ENCODE assay signal across 8 mouse cellular contexts in the genomic region with DNA sequence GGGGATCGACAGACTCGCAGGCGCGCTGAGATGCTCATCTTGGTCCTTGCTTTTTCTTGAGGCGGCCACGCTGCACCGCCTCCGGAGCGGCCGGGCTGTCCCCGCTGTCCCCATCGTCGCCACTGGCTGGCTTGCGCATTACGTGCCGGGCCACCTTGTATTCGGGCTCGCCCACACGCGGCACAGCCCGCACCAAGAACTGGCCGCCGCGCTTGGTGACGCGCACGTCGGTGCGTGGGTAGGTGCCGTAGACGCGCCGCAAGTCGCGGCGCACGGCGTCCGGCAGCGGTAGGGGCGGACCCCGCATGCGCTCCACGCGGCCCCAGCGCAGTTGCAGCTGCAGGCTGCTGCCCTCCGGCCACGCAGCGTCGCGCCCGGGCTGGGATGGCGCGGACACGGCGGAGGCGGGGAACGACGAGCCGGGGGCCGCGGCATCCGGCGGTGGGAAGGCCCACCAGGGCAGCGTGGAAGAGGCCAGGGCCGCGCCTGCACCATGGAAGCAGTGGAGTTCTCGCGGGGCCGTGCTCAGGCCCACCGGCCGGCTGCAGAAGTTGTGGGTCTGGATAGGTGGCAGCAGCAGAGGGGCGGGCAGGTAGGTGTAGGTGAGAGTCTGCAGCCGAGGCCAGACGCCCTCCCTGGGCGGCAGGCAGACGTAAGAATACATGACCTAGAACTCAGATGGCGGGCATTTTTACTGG. TPM values are rescaled to one million over a fixed set of nuclear protein-coding genes. Genes with fewer than 3 reads are reported as not detected.
DNase-seq lines count a peak whose midpoint lies in the region; ATAC-seq and TF ChIP-seq lines count a peak whose summit lies in the region.

No protein-coding gene starts in this region.

- peak overlapping the region; percentile 80 for H3K4me3 ChIP-seq in layer of hippocampus, adult 2 months
- peak overlapping the region; percentile 64 for H3K4me3 ChIP-seq in neural tube, embryonic 13.5 days

- WGBS in neural tube, embryonic 13.5 days: 1% methylated on average over 76 of the region's 78 CpGs

- peak; percentile 84 for DNase-seq in MN1 (ENCODE audit: low spot score)
- peak; percentile 92 to 93 for DNase-seq in cerebellum, adult 18-20 months
- peak; percentile 69 for DNase-seq in forelimb bud, embryonic 11.5 days (ENCODE audit: low read depth, low spot score)
- peak; percentile 71 to 73 for DNase-seq in heart, postnatal 36 days
- peak; percentile 90 to 93 for DNase-seq in layer of hippocampus, adult 2 months (ENCODE audit: low spot score in 2 of 2)
- peak; percentile 66 to 74 for DNase-seq in lung, adult 18-20 months
- peak; percentile 72 for DNase-seq in testis, postnatal 14 days (ENCODE audit: low spot score)

- H3K36me3 ChIP-seq in neural tube, embryonic 13.5 days: no peaks in the 10 kb centered on the region

- H3K9me3 ChIP-seq in neural tube, embryonic 13.5 days: no peaks in the 10 kb centered on the region

- peak overlapping the region; percentile 85 for H3K9ac ChIP-seq in neural tube, embryonic 13.5 days

- intact Hi-C loops in heart, postnatal 36 days (cut with DNase I): no loop called here

- peak overlapping the region; percentile 98 for H3K27ac ChIP-seq in layer of hippocampus, adult 2 months
- peak overlapping the region; percentile 92 for H3K27ac ChIP-seq in neural tube, embryonic 13.5 days (replicated peaks)

- peak; percentile 93 for ATAC-seq in neural tube, embryonic 13.5 days (ENCODE audit: low read depth)

- peak overlapping the region; percentile 76 for H3K4me2 ChIP-seq in neural tube, embryonic 13.5 days

- H3K4me1 ChIP-seq in neural tube, embryonic 13.5 days (replicated peaks): peaks cover 24% of the 10 kb centered on the region

- TF ChIP-seq CTCF in layer of hippocampus, adult 2 months (conservative IDR thresholded peaks at IDR 0.05): no peak; the same call in 1 of the 2 replicates

- peaks cover 38% of the 10 kb centered on the region for H3K27me3 ChIP-seq in neural tube, embryonic 13.5 days

RNA-seq across cellular contexts. Expression of gene 2310034G01Rik, which starts 1.2 kb away (rescaled TPM):
- under 1 TPM; 0.33 to 0.50 TPM for total RNA-seq in heart, postnatal 36 days (2021)
- total RNA-seq in layer of hippocampus, adult 2 months (2021): 1 to 10 TPM; 1.0 to 1.3 TPM
- 2.5 and 3.5 TPM in 2 replicates for polyA plus RNA-seq in neural tube, embryonic 13.5 days (2015; fragmentation: Nextera tagmentation; extraction: Ambion mirVana)

RNA-seq across cellular contexts. Expression of gene Mfsd13a, which starts 8.0 kb away (rescaled TPM):
- total RNA-seq in heart, postnatal 36 days (2021): 1 to 10 TPM; 2.4 to 2.5 TPM
- 10 to 100 TPM; 30.2 to 30.5 TPM for total RNA-seq in layer of hippocampus, adult 2 months (2021)
- 10.3 and 10.6 TPM in 2 replicates for polyA plus RNA-seq in neural tube, embryonic 13.5 days (2015; fragmentation: Nextera tagmentation; extraction: Ambion mirVana)

RNA-seq across cellular contexts. Expression of gene Cuedc2, which starts 10.4 kb away (rescaled TPM):
- 10 to 100 TPM; 87.2 to 94.6 TPM for total RNA-seq in heart, postnatal 36 days (2021)
- 100 to 1,000 TPM; 171 to 178 TPM for total RNA-seq in layer of hippocampus, adult 2 months (2021)
- polyA plus RNA-seq in neural tube, embryonic 13.5 days (2015; fragmentation: Nextera tagmentation; extraction: Ambion mirVana): 318 and 357 TPM in 2 replicates

RNA-seq across cellular contexts. Expression of gene Fbxl15, which starts 20.9 kb away (rescaled TPM):
- 1 to 10 TPM; 4.2 to 4.4 TPM for total RNA-seq in heart, postnatal 36 days (2021)
- total RNA-seq in layer of hippocampus, adult 2 months (2021): 10 to 100 TPM; 26.8 to 28.9 TPM
- polyA plus RNA-seq in neural tube, embryonic 13.5 days (2015; fragmentation: Nextera tagmentation; extraction: Ambion mirVana): 37.7 and 39.1 TPM in 2 replicates

RNA-seq across cellular contexts. Expression of gene Psd, which starts 22.0 kb away (rescaled TPM):
- total RNA-seq in heart, postnatal 36 days (2021): 1 to 10 TPM in 1 of 2 experiments, under 1 TPM in 1; 0.57 to 1.3 TPM
- 100 to 1,000 TPM; 761 to 778 TPM for total RNA-seq in layer of hippocampus, adult 2 months (2021)
- polyA plus RNA-seq in neural tube, embryonic 13.5 days (2015; fragmentation: Nextera tagmentation; extraction: Ambion mirVana): 47.2 and 53.8 TPM in 2 replicates

Comparison
In these comparisons a context has a peak if more than half of its experiments do, and no peak if none do; other contexts are left out.
1. Peak in every context shown above with its lines: DNase-seq, ATAC-seq, H3K4me3 ChIP-seq and H3K27ac ChIP-seq.
2. RNA of gene Mfsd13a, which starts 8.0 kb away (total RNA-seq): 30.2 to 30.5 TPM in layer of hippocampus, adult 2 months; 2.4 to 2.5 TPM in heart, postnatal 36 days; every median in the first group is over 4 times any median in the second.